Mouse (Mus musculus) forebrain, embryonic 15.5 days (tissue): ENCODE results near the gene Mgat4a. TPM values are rescaled to one million over a fixed set of nuclear protein-coding genes. Genes with fewer than 3 reads are reported as not detected.
"Not testable (repeated sequence)": the region's sequence is repeated elsewhere in the genome, so short reads cannot be mapped to it uniquely, and the experiment has no call there.

ENCODE experiments used
- ATAC-seq: fragments of 200-750 bp; cut with Nextera tagmentation; replicated peaks from 2 replicates; pipeline ENCODE4 v1.8.0; 2017; ENCODE audit warnings: mild to moderate bottlenecking, moderate TSS enrichment, moderate library complexity
- H3K27ac ChIP-seq: fragments of 300-500 bp; sonication (generic); replicated peaks from 2 replicates; pipeline ENCODE4 v1.5.1; 2015; ENCODE audit warnings: mild to moderate bottlenecking, inconsistent platforms
- H3K27me3 ChIP-seq: fragments of 300-500 bp; sonication (generic); 2 replicates; pipeline ENCODE4 v1.6.1; 2015; ENCODE audit warnings: inconsistent platforms
- H3K36me3 ChIP-seq: fragments of 300-500 bp; sonication (generic); 2 replicates; pipeline ENCODE4 v1.6.1; 2015; ENCODE audit warnings: mild to moderate bottlenecking, inconsistent platforms
- H3K4me1 ChIP-seq: fragments of 300-500 bp; sonication (generic); 2 replicates; pipeline ENCODE4 v1.6.1; 2015; ENCODE audit warnings: inconsistent platforms
- H3K4me2 ChIP-seq: fragments of 300-500 bp; sonication (generic); replicated peaks from 2 replicates; pipeline ENCODE4 v1.6.1; 2015; ENCODE audit warnings: mild to moderate bottlenecking, inconsistent platforms
- H3K4me3 ChIP-seq: fragments of 300-500 bp; sonication (generic); 2 replicates; pipeline ENCODE4 v1.5.1; 2015; ENCODE audit warnings: mild to moderate bottlenecking, inconsistent platforms
- H3K9ac ChIP-seq: fragments of 300-500 bp; sonication (generic); replicated peaks from 2 replicates; pipeline ENCODE4 v1.6.1; 2015; ENCODE audit warnings: mild to moderate bottlenecking, inconsistent platforms
- H3K9me3 ChIP-seq: fragments of 300-500 bp; sonication (generic); 2 replicates; pipeline ENCODE4 v1.6.1; 2016; ENCODE audit warnings: inconsistent platforms
- WGBS: fragments of 180-500 bp; shearing (Covaris S2); methylation state at CpG from one replicate; pipeline ENCODE4 v1.1.7; 2015; ENCODE audit warnings: mixed read lengths; 5-methylcytosine and 5-hydroxymethylcytosine counted together
- polyA plus RNA-seq: library from polyadenylated mRNA; unstranded; fragments of >200 nt; fragmentation: Nextera tagmentation; extraction: Ambion mirVana; gene quantifications from 2 replicates; pipeline ENCODE4 v1.2.1, GENCODE M21; 2015

Mgat4a gene
- polyA plus RNA-seq, 1 experiment from 2014 or later, result 7.2 TPM

DNA sequence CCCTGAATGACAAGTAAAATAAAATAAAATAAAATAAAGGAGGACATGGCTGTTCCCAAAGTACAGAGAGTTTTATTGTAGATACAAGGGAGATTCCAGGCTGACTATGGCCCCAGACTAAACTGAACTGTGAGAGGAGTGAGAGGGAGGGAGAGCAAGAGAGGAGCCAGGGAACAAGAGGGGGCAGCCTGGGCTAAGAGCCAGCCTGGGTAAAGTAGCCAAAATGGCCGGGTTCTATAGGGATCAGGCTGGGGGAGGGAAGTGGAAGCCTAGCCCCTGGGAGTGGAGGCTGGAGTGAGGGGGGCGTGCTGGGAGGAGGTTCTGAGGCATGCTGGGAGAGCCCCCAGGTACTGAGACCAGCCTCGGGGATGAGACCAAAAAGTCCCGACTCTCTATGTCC lies 37.2 kb downstream of the Mgat4a start:
- Histone ChIP-seq H3K9ac (no peak overlapping the region), H3K9me3 (no peaks in the 10 kb centered on the region), H3K4me2 (no peak overlapping the region), H3K27me3 (no peaks in the 10 kb centered on the region), H3K4me3 (no peak overlapping the region), H3K36me3 (no peaks in the 10 kb centered on the region), H3K4me1 (no peaks in the 10 kb centered on the region), H3K27ac (no peak overlapping the region)
- 74% methylated on average over 4 of the region's 4 CpGs for WGBS
- ATAC-seq, result no peak

DNA sequence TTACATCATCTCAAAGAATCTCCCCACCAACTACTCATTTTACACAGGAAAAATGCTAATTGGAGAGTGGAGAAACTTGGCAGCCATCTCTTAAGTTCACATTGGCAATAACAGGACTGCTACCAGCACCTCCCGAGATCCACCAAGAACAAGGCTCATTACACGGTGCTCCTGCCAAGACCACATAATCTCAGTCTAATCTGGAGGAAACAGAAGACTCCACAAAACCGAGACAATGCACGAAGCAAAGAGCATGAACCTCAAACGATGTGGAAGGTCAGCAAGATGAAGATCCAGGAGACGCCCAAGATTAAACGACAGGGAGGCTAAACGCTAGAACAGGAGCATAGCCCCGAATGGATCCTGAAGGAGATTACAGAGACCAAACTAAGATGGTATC lies 38.5 kb downstream of the Mgat4a start:
- no peaks in the 10 kb centered on the region for H3K4me1 ChIP-seq
- no peak overlapping the region for H3K4me2 ChIP-seq
- H3K27me3 ChIP-seq, result no peaks in the 10 kb centered on the region
- no peaks in the 10 kb centered on the region for H3K36me3 ChIP-seq
- 74% methylated on average over 9 of the region's 9 CpGs for WGBS
- no peak for ATAC-seq
- H3K9ac ChIP-seq, result no peak overlapping the region
- H3K27ac ChIP-seq, result no peak overlapping the region
- H3K9me3 ChIP-seq, result no peaks in the 10 kb centered on the region
- H3K4me3 ChIP-seq, result no peak overlapping the region

DNA sequence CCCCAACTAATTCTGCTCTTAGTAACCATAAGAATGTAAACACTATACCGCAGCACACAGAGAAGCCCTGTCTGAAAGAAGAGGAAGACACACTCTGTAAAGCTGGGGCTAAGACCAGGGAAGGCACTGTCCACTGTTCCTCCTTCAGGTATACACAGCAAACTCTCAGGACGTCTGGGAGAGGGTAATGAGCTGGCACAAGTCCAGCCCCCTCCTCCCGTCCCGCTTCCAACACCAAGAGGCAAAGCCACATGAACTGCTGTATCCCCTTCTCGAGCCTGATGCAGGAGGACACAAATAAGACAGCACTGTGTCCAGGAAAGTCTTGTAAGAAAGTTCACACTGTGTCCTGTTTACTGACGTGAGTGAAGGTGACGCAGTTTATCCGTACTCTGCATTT lies 40.1 kb downstream of the Mgat4a start:
- Histone ChIP-seq H3K9me3 (no peaks in the 10 kb centered on the region), H3K27me3 (no peaks in the 10 kb centered on the region), H3K4me3 (no peak overlapping the region), H3K27ac (no peak overlapping the region), H3K4me1 (no peaks in the 10 kb centered on the region), H3K4me2 (no peak overlapping the region), H3K9ac (no peak overlapping the region), H3K36me3 (no peaks in the 10 kb centered on the region)
- WGBS, result 51% methylated on average over 8 of the region's 8 CpGs
- no peak for ATAC-seq

DNA sequence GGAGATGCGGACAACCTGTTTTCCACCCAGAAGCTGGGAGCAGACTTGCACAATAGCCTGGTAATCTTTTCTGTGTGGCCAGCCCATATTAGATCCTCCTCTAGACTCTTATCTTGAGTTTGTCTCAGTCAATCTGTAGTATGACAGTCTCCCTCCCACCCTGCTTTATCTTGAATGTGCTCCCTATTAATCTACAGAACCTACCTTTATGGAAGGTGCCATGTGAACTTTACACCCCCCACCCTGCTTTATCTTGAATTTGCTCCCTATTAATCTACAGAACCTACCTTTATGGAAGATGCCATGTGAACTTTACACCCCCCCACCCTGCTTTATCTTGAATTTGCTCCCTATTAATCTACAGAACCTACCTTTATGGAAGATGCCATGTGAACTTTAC lies 41.4 kb downstream of the Mgat4a start:
- not testable (repeated sequence) for H3K27ac ChIP-seq, H3K4me2 ChIP-seq, H3K9ac ChIP-seq, H3K4me1 ChIP-seq, H3K4me3 ChIP-seq, H3K36me3 ChIP-seq, H3K27me3 ChIP-seq, ATAC-seq, H3K9me3 ChIP-seq
- 97% methylated on average over 1 of the region's 1 CpGs for WGBS

DNA sequence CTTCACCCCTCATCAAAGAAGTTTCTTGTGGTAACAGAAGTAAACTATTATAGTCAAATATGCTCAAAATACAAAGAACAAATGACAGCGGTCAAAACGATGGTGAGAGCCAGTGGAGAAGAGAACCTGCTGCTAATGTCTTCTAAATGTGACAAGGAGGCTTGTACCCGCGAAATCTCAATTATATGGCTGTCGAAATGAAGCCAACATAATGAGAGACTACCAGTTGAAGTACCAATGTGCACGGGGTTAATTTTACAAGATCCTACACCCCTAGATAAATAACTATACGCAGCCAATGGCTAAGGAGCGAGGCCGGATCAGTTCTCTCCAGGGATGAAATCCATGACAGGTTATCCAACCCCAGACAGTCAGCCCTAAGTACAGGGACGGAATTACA lies 41.9 kb downstream of the Mgat4a start:
- no peak overlapping the region for H3K27ac ChIP-seq
- no peaks in the 10 kb centered on the region for H3K9me3 ChIP-seq
- no peak overlapping the region for H3K4me3 ChIP-seq
- H3K36me3 ChIP-seq, result no peaks in the 10 kb centered on the region
- H3K4me2 ChIP-seq, result no peak overlapping the region
- H3K4me1 ChIP-seq, result no peaks in the 10 kb centered on the region
- 62% methylated on average over 10 of the region's 10 CpGs for WGBS
- H3K9ac ChIP-seq, result no peak overlapping the region
- H3K27me3 ChIP-seq, result no peaks in the 10 kb centered on the region
- ATAC-seq, result no peak

DNA sequence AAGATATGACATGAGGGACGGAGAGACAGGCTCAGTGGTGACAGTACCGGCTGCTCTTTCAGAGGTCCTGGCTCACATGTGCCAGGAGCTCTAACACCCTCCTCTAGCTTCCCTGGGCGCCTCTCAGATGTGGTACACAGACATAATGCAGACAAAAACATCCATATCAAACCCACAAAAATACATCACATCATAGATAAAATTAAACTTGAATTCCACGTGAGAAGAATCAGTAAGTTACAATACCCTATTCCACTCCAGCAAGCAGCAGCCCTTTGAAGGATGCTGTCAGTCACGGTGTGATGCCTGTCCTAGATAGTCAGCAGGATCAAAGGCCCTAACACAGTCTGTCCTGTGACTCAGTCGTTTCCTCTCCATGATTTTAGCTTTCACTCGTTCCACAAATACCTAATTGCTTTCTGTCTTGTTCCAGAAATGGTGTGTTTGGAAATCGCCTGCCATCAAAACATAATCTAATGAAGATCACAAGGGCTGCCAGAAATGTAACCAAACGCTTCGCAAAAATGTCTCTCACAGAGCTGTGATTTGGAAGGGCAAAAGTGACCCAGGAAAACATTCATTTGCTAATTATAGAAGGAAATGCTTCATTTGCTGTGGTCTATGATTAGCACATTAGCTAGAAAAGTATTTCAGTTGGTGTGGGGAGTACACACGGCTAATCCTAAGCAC lies 44.1 kb downstream of the Mgat4a start:
- 68% methylated on average over 11 of the region's 11 CpGs for WGBS
- Histone ChIP-seq H3K9me3 (no peaks in the 10 kb centered on the region), H3K36me3 (no peaks in the 10 kb centered on the region), H3K4me2 (no peak overlapping the region), H3K27ac (no peak overlapping the region), H3K4me1 (no peaks in the 10 kb centered on the region), H3K4me3 (no peak overlapping the region), H3K27me3 (no peaks in the 10 kb centered on the region), H3K9ac (no peak overlapping the region)
- ATAC-seq, result no peak

DNA sequence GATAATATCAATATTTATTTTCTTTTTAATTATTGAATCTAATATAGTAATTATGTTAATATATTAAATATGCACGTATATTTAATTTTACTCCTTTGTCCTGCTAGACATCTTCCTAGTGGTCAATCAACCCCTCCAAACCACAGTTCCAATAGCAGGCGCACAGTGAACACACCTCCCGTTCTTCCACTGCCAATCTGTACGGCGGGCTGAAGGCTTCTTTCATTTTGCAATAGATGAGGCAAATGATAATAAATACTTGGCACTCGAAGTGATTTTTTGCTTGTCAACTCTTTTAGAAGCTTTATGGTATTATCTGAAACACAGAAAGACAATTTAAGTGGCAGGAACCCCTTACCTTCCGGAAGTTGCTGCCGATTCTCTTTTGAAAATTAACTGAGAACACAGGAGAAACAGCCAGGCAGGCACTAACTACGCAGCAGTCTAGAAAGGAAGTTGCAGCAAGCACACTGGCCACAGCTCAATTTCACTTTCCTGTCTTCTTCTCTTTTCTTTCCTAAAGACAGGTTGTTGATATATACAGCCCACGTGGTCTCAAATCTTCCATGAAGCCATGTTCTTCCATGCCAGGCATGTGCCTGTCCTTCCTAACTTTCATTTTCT lies 45.0 kb downstream of the Mgat4a start:
- ATAC-seq, result no peak
- no peak overlapping the region for H3K4me3 ChIP-seq
- H3K9ac ChIP-seq, result no peak overlapping the region
- no peaks in the 10 kb centered on the region for H3K9me3 ChIP-seq
- H3K4me1 ChIP-seq, result no peaks in the 10 kb centered on the region
- WGBS, result 86% methylated on average over 10 of the region's 10 CpGs
- no peak overlapping the region for H3K27ac ChIP-seq
- no peak overlapping the region for H3K4me2 ChIP-seq
- no peaks in the 10 kb centered on the region for H3K27me3 ChIP-seq
- no peaks in the 10 kb centered on the region for H3K36me3 ChIP-seq

DNA sequence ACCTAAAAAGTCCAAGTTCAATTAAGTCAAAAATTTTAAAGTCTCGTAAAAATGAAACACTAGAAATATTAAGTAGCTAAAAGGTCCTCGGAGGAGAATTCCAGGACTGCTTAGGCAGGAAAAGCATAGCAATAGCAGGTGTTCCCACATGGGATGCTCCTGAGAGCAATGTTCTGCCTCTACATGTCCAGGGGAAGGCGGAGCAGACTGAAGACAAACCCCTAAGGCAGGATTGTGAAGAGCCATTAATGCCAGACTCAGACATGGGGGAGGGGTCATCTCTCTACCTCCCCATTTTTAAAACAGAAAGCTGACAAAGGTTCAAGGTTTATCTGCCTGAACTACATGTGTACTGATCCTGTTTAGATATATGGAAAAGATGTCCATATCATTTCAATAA lies 45.7 kb downstream of the Mgat4a start:
- Histone ChIP-seq H3K36me3 (no peaks in the 10 kb centered on the region), H3K9me3 (no peaks in the 10 kb centered on the region), H3K4me2 (no peak overlapping the region), H3K4me1 (no peaks in the 10 kb centered on the region), H3K27me3 (no peaks in the 10 kb centered on the region), H3K9ac (no peak overlapping the region), H3K4me3 (no peak overlapping the region), H3K27ac (no peak overlapping the region)
- 97% methylated on average over 3 of the region's 3 CpGs for WGBS
- no peak for ATAC-seq

DNA sequence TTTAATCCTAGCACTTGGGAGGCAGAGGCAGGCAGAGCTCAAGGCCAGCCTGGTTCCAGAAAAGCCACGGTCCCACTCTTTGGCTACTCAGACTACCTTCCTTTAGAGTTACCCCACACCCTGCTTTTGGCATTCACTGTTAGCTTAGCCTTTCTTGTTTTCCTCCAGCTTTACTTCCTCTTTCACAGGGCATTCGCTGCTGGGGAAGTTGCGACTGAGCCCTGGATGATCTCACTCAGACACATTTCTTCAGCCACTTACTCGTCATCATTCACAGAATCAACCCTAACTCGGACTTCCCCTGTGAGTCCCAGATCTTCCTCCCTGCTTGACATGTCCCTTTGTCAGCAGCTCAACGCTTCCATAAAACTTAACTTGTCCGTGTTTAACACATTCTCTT lies 49.1 kb downstream of the Mgat4a start:
- Histone ChIP-seq H3K9ac (no peak overlapping the region), H3K27ac (no peak overlapping the region), H3K4me3 (no peak overlapping the region), H3K27me3 (no peaks in the 10 kb centered on the region), H3K4me2 (no peak overlapping the region), H3K4me1 (no peaks in the 10 kb centered on the region), H3K9me3 (no peaks in the 10 kb centered on the region), H3K36me3 (0 out of 2 replicates have a peak, but pooled peaks cover 4% of the 10 kb centered on the region)
- 86% methylated on average over 7 of the region's 7 CpGs for WGBS
- no peak for ATAC-seq

DNA sequence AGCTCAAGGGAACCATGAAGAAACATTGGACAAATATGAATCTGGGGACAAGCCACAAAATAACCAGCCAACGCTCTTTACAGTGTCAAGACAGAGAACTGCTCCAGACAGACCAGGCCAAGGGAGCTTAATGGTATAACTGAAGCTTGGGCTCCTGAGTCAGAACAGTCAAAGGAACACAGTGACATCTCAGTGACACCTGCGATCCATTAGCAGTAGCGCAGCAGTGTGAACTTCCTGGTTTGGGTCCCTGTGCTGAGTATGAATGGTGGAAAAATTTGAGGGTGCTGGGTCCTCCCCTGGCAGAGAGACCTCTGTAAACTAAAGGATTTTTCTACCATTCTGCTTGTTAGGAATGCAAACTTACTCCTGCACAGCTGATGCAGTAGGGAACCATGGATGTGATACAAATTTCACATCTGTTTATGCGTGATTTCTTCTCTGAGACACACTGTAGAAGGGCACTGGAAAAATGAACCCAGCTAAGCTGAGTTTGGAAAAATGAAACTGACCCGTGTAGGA lies 50.1 kb downstream of the Mgat4a start:
- Histone ChIP-seq H3K27me3 (no peaks in the 10 kb centered on the region), H3K4me1 (no peaks in the 10 kb centered on the region), H3K36me3 (0 out of 2 replicates have a peak, but pooled peaks cover 4% of the 10 kb centered on the region), H3K4me2 (no peak overlapping the region), H3K27ac (no peak overlapping the region), H3K9ac (no peak overlapping the region), H3K9me3 (no peaks in the 10 kb centered on the region), H3K4me3 (no peak overlapping the region)
- WGBS, result 93% methylated on average over 5 of the region's 5 CpGs
- ATAC-seq, result no peak

DNA sequence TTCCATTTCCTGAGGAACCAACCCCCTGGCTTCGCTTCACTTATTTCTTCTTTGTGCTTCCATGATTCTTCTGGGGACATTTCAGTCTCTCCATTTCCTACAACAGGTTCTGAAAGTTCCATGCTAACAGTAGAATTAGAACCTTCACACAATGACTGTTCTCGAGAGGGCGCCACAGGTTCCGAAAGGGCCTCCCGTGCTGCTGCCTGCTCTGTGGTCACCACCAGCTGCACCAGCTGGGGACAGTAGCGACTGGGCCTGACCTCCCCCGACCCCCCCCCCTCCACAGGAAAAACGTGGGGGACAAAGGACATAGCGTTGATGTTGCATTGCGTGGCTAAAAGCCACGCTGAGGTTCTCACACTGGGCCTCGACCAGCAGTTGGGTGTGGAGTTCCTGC lies 52.3 kb downstream of the Mgat4a start:
- Histone ChIP-seq H3K4me3 (no peak overlapping the region), H3K36me3 (0 out of 2 replicates have a peak, but pooled peaks cover 4% of the 10 kb centered on the region), H3K9ac (no peak overlapping the region), H3K4me1 (no peaks in the 10 kb centered on the region), H3K27ac (no peak overlapping the region), H3K9me3 (no peaks in the 10 kb centered on the region), H3K4me2 (no peak overlapping the region), H3K27me3 (no peaks in the 10 kb centered on the region)
- ATAC-seq, result no peak
- WGBS, result 88% methylated on average over 12 of the region's 12 CpGs

DNA sequence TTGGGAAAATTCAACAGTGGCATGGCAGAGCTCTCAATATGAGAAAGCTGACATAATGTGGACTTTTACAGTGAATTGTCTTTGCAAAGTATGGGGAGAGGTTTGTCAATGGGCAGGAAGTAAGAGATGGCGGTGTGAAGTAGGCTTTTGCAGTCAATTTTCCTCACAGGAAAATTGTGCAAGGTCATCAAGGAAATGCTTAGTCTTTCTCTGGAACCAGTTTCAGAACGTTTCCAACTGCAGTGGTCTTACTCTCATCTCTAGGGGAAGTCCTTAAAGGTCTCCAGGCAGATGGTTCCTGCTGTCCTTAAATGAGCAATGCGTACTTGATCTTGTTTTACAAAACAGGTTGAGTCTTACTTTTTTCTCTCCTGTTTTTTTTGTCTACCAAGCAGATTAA lies 53.8 kb downstream of the Mgat4a start:
- Histone ChIP-seq H3K4me1 (no peaks in the 10 kb centered on the region), H3K4me2 (no peak overlapping the region), H3K4me3 (no peak overlapping the region), H3K27me3 (no peaks in the 10 kb centered on the region), H3K9me3 (no peaks in the 10 kb centered on the region), H3K27ac (no peak overlapping the region), H3K36me3 (0 out of 2 replicates have a peak, but pooled peaks cover 4% of the 10 kb centered on the region), H3K9ac (no peak overlapping the region)
- 84% methylated on average over 3 of the region's 3 CpGs for WGBS
- ATAC-seq, result no peak

DNA sequence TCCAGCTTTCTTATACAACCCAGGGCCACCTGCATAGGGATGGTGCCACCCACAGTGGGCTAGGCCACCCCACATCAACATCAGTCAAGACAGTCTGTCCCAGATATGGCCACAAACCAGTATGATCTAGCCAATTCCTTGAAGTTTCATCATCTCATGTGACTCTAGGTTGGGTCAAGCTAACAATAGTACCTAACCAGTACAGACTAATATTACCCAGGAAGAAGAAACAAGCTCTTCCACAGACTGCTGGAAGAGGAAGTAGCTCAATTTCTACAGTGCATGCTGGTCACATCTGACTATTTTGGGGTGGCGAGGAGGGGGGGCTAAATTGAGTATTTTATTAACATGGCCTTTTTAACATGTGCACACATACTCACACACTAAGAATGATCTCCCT lies 54.4 kb downstream of the Mgat4a start:
- Histone ChIP-seq H3K4me3 (no peak overlapping the region), H3K9me3 (no peaks in the 10 kb centered on the region), H3K9ac (no peak overlapping the region), H3K4me2 (no peak overlapping the region), H3K36me3 (0 out of 2 replicates have a peak, but pooled peaks cover 4% of the 10 kb centered on the region), H3K27ac (no peak overlapping the region), H3K27me3 (no peaks in the 10 kb centered on the region), H3K4me1 (no peaks in the 10 kb centered on the region)
- WGBS, result 92% methylated on average over 1 of the region's 1 CpGs
- no peak for ATAC-seq
